Mouse (Mus musculus) neural tube, embryonic 15.5 days (tissue): Measurements from ENCODE around the gene Rreb1. TPM values are rescaled to one million over a fixed set of nuclear protein-coding genes. Genes with fewer than 3 reads are reported as not detected.

Experiments
- ATAC-seq: fragments of 200-750 bp; cut with Nextera tagmentation; 2 replicates; pipeline ENCODE4 v1.8.0; 2017; ENCODE audit warnings: mild to moderate bottlenecking, moderate TSS enrichment, moderate library complexity; ENCODE audit not compliant: low FRiP score
- H3K27ac ChIP-seq: fragments of 300-500 bp; sonication (generic); replicated peaks from 2 replicates; pipeline ENCODE4 v1.5.1; 2015; ENCODE audit warnings: mild to moderate bottlenecking, inconsistent platforms
- H3K27me3 ChIP-seq: fragments of 300-500 bp; sonication (generic); replicated peaks from 2 replicates; pipeline ENCODE4 v1.6.1; 2015; ENCODE audit warnings: inconsistent platforms
- H3K36me3 ChIP-seq: fragments of 300-500 bp; sonication (generic); 2 replicates; pipeline ENCODE4 v1.6.1; 2015; ENCODE audit warnings: inconsistent platforms
- H3K4me1 ChIP-seq: fragments of 300-500 bp; sonication (generic); 2 replicates; pipeline ENCODE4 v1.6.1; 2015; ENCODE audit warnings: inconsistent platforms
- H3K4me2 ChIP-seq: fragments of 300-500 bp; sonication (generic); 2 replicates; pipeline ENCODE4 v1.6.1; 2015; ENCODE audit warnings: inconsistent platforms, mild to moderate bottlenecking, moderate library complexity
- H3K4me3 ChIP-seq: fragments of 300-500 bp; sonication (generic); replicated peaks from 2 replicates; pipeline ENCODE4 v1.5.1; 2015; ENCODE audit warnings: mild to moderate bottlenecking, inconsistent platforms
- H3K9ac ChIP-seq: fragments of 300-500 bp; sonication (generic); replicated peaks from 2 replicates; pipeline ENCODE4 v1.6.1; 2015; ENCODE audit warnings: mild to moderate bottlenecking, inconsistent platforms
- H3K9me3 ChIP-seq: fragments of 300-500 bp; sonication (generic); replicated peaks from 2 replicates; pipeline ENCODE4 v1.6.1; 2016; ENCODE audit warnings: inconsistent platforms
- WGBS: fragments of 180-500 bp; shearing (Covaris S2); methylation state at CpG from one replicate; pipeline ENCODE4 v1.1.7; 2015; ENCODE audit warnings: mixed read lengths; 5-methylcytosine and 5-hydroxymethylcytosine counted together
- polyA plus RNA-seq: library from polyadenylated mRNA; unstranded; fragments of >200 nt; fragmentation: Nextera tagmentation; extraction: Ambion mirVana; gene quantifications from 2 replicates; pipeline ENCODE4 v1.2.1, GENCODE M21; 2015

Gene Rreb1
- polyA plus RNA-seq, 1 experiment from 2014 or later, result 3.0 TPM

- 91% methylated on average over 6 of the region's 6 CpGs for WGBS
- Histone ChIP-seq H3K4me3 (no peak overlapping the region), H3K4me1 (peaks cover 23% of the 10 kb centered on the region), H3K27ac (no peak overlapping the region), H3K9ac (no peak overlapping the region), H3K36me3 (no peaks in the 10 kb centered on the region), H3K4me2 (no peak overlapping the region), H3K9me3 (no peaks in the 10 kb centered on the region), H3K27me3 (peaks cover 26% of the 10 kb centered on the region)
- no peak for ATAC-seq
Observed at GRCm38 (mm10) chr13:37782144-37782543, 3.9 kb downstream of the Rreb1 start.

GRCm38 (mm10) chr13:37783676-37784075 is 5.5 kb downstream of the Rreb1 start:
- no peak for ATAC-seq

GRCm38 (mm10) chr13:37784226-37784625 is 6.0 kb downstream of the Rreb1 start:
- 82% methylated on average over 7 of the region's 7 CpGs for WGBS
- Histone ChIP-seq H3K36me3 (no peaks in the 10 kb centered on the region), H3K9me3 (no peaks in the 10 kb centered on the region), H3K27ac (no peak overlapping the region), H3K4me3 (no peak overlapping the region), H3K9ac (no peak overlapping the region), H3K4me1 (peaks cover 6% of the 10 kb centered on the region), H3K27me3 (peaks cover 8% of the 10 kb centered on the region), H3K4me2 (no peak overlapping the region)
- no peak for ATAC-seq

More at GRCm38 (mm10) chr13:37783676-37784075, 5.5 kb downstream of the Rreb1 start:
- H3K4me3 ChIP-seq, result no peak overlapping the region
- no peaks in the 10 kb centered on the region for H3K9me3 ChIP-seq
- 91% methylated on average over 6 of the region's 6 CpGs for WGBS
- peaks cover 12% of the 10 kb centered on the region for H3K4me1 ChIP-seq
- H3K36me3 ChIP-seq, result no peaks in the 10 kb centered on the region
- H3K9ac ChIP-seq, result no peak overlapping the region
- H3K4me2 ChIP-seq, result no peak overlapping the region
- peaks cover 11% of the 10 kb centered on the region for H3K27me3 ChIP-seq
- H3K27ac ChIP-seq, result no peak overlapping the region

GRCm38 (mm10) chr13:37792739-37793336 is 14.6 kb downstream of the Rreb1 start:
- no peaks in the 10 kb centered on the region for H3K4me1 ChIP-seq
- no peak overlapping the region for H3K9ac ChIP-seq
- no peaks in the 10 kb centered on the region for H3K27me3 ChIP-seq
- no peak overlapping the region for H3K27ac ChIP-seq
- H3K36me3 ChIP-seq, result no peaks in the 10 kb centered on the region
- H3K9me3 ChIP-seq, result no peaks in the 10 kb centered on the region
- no peak overlapping the region for H3K4me2 ChIP-seq
- 89% methylated on average over 11 of the region's 11 CpGs for whole genome bisulfite sequencing
- ATAC-seq, result no peak
- H3K4me3 ChIP-seq, result no peak overlapping the region

- H3K9ac ChIP-seq, result no peak overlapping the region
- WGBS, result 94% methylated on average over 8 of the region's 8 CpGs
- no peaks in the 10 kb centered on the region for H3K27me3 ChIP-seq
- H3K4me2 ChIP-seq, result no peak overlapping the region
- ATAC-seq, result no peak
- no peaks in the 10 kb centered on the region for H3K9me3 ChIP-seq
- H3K27ac ChIP-seq, result no peak overlapping the region
- 0 out of 2 replicates have a peak, but pooled peaks cover 2% of the 10 kb centered on the region for H3K4me1 ChIP-seq
- H3K4me3 ChIP-seq, result no peak overlapping the region
- H3K36me3 ChIP-seq, result no peaks in the 10 kb centered on the region
Observed at GRCm38 (mm10) chr13:37798811-37799210, 20.6 kb downstream of the Rreb1 start.

- H3K36me3 ChIP-seq, result no peaks in the 10 kb centered on the region
- no peak overlapping the region for H3K4me3 ChIP-seq
- H3K27ac ChIP-seq, result no peak overlapping the region
- no peak overlapping the region for H3K4me2 ChIP-seq
- ATAC-seq, result no peak
- no peak overlapping the region for H3K9ac ChIP-seq
- 90% methylated on average over 9 of the region's 9 CpGs for WGBS
- no peaks in the 10 kb centered on the region for H3K9me3 ChIP-seq
- 0 out of 2 replicates have a peak, but pooled peaks cover 2% of the 10 kb centered on the region for H3K4me1 ChIP-seq
- H3K27me3 ChIP-seq, result no peaks in the 10 kb centered on the region
Observed at GRCm38 (mm10) chr13:37799413-37799812, 21.2 kb downstream of the Rreb1 start.

- Histone ChIP-seq H3K4me2 (no peak overlapping the region), H3K4me3 (no peak overlapping the region), H3K27ac (no peak overlapping the region), H3K4me1 (0 out of 2 replicates have a peak, but pooled peaks cover 2% of the 10 kb centered on the region), H3K9me3 (no peaks in the 10 kb centered on the region), H3K9ac (no peak overlapping the region), H3K36me3 (no peaks in the 10 kb centered on the region), H3K27me3 (no peaks in the 10 kb centered on the region)
- no peak for ATAC-seq
- 66% methylated on average over 11 of the region's 11 CpGs for WGBS
Observed at GRCm38 (mm10) chr13:37801101-37802075, 23.2 kb downstream of the Rreb1 start.

GRCm38 (mm10) chr13:37802246-37803003 is 24.2 kb downstream of the Rreb1 start:
- Histone ChIP-seq H3K27ac (no peak overlapping the region), H3K36me3 (no peaks in the 10 kb centered on the region), H3K4me3 (no peak overlapping the region), H3K27me3 (no peaks in the 10 kb centered on the region), H3K4me2 (no peak overlapping the region), H3K4me1 (0 out of 2 replicates have a peak, but pooled peaks cover 2% of the 10 kb centered on the region), H3K9me3 (no peaks in the 10 kb centered on the region), H3K9ac (no peak overlapping the region)
- WGBS, result 22% methylated on average over 6 of the region's 6 CpGs
- no peak for ATAC-seq

GRCm38 (mm10) chr13:37803244-37803643 is 25.0 kb downstream of the Rreb1 start:
- no peak overlapping the region for H3K9ac ChIP-seq
- H3K36me3 ChIP-seq, result no peaks in the 10 kb centered on the region
- H3K4me1 ChIP-seq, result 0 out of 2 replicates have a peak, but pooled peaks cover 2% of the 10 kb centered on the region
- 95% methylated on average over 5 of the region's 5 CpGs for WGBS
- H3K9me3 ChIP-seq, result no peaks in the 10 kb centered on the region
- no peak overlapping the region for H3K4me3 ChIP-seq
- no peak for ATAC-seq
- no peak overlapping the region for H3K4me2 ChIP-seq
- H3K27me3 ChIP-seq, result no peaks in the 10 kb centered on the region
- H3K27ac ChIP-seq, result no peak overlapping the region

- 0 out of 2 replicates have a peak, but pooled peaks cover 2% of the 10 kb centered on the region for H3K4me1 ChIP-seq
- H3K27me3 ChIP-seq, result no peaks in the 10 kb centered on the region
- no peak overlapping the region for H3K4me3 ChIP-seq
- 91% methylated on average over 5 of the region's 5 CpGs for WGBS
- no peak overlapping the region for H3K4me2 ChIP-seq
- no peak for ATAC-seq
- H3K9me3 ChIP-seq, result no peaks in the 10 kb centered on the region
- no peaks in the 10 kb centered on the region for H3K36me3 ChIP-seq
- H3K9ac ChIP-seq, result no peak overlapping the region
- H3K27ac ChIP-seq, result no peak overlapping the region
Observed at GRCm38 (mm10) chr13:37804023-37804422, 25.8 kb downstream of the Rreb1 start.

- H3K36me3 ChIP-seq, result no peaks in the 10 kb centered on the region
- WGBS, result 78% methylated on average over 9 of the region's 9 CpGs
- H3K4me3 ChIP-seq, result no peak overlapping the region
- H3K27me3 ChIP-seq, result no peaks in the 10 kb centered on the region
- no peak overlapping the region for H3K27ac ChIP-seq
- no peak for ATAC-seq
- H3K9ac ChIP-seq, result no peak overlapping the region
- no peaks in the 10 kb centered on the region for H3K9me3 ChIP-seq
- no peaks in the 10 kb centered on the region for H3K4me1 ChIP-seq
- no peak overlapping the region for H3K4me2 ChIP-seq
Observed at GRCm38 (mm10) chr13:37815001-37815400, 36.8 kb downstream of the Rreb1 start.
